Mouse (Mus musculus): ENCODE data around the gene Arhgef19. TPM values are rescaled to one million over a fixed set of nuclear protein-coding genes. Genes with fewer than 3 reads are reported as not detected.

The Arhgef19 gene
- polyA plus RNA-seq, 1 experiment from 2014 or later, result 18.9 TPM

GRCm38 (mm10) chr4:141304223-141304611 lies 64.9 kb downstream of the Arhgef19 start:
- Histone ChIP-seq H3K4me3 (replicated peaks; ENCODE audit: low read length) (peak overlapping the region; percentile 76), H3K4me2 (ENCODE audit: low read depth, low read length) (peak overlapping the region; percentile 87), H3K9ac (ENCODE audit: low read length) (no peak overlapping the region), H3K36me3 (ENCODE audit: control insufficient read depth, insufficient read depth, low read length) (no peaks in the 10 kb centered on the region), H3K27ac (ENCODE audit: low read length) (no peak overlapping the region), H3K9me3 (replicated peaks; ENCODE audit: control insufficient read depth, low read length) (no peaks in the 10 kb centered on the region), H3K4me1 (ENCODE audit: control insufficient read depth, insufficient read depth, low read length) (peaks cover 31% of the 10 kb centered on the region), H3K27me3 (ENCODE audit: control insufficient read depth, insufficient read depth, low read length) (peaks cover 5% of the 10 kb centered on the region; the same call in 1 of the 2 replicates)
- no peak for ATAC-seq (ENCODE audit: insufficient read depth, low FRiP score)
- 74% methylated on average over 4 of the region's 4 CpGs for WGBS

- ATAC-seq (ENCODE audit: insufficient read depth, low FRiP score), result no peak
- 54% methylated on average over 8 of the region's 8 CpGs for WGBS
- Histone ChIP-seq H3K27ac (ENCODE audit: low read length) (no peak overlapping the region), H3K4me1 (ENCODE audit: control insufficient read depth, insufficient read depth, low read length) (peaks cover 47% of the 10 kb centered on the region), H3K36me3 (ENCODE audit: control insufficient read depth, insufficient read depth, low read length) (no peaks in the 10 kb centered on the region), H3K9me3 (replicated peaks; ENCODE audit: control insufficient read depth, low read length) (no peaks in the 10 kb centered on the region), H3K27me3 (ENCODE audit: control insufficient read depth, insufficient read depth, low read length) (peaks cover 5% of the 10 kb centered on the region; the same call in 1 of the 2 replicates), H3K4me3 (replicated peaks; ENCODE audit: low read length) (no peak overlapping the region), H3K9ac (ENCODE audit: low read length) (peak overlapping the region; percentile 23; the same call in 1 of the 2 replicates), H3K4me2 (ENCODE audit: low read depth, low read length) (0 out of 2 replicates have a peak overlapping the region, but pooled peaks have one; percentile 4)
These were observed 66.8 kb downstream of the Arhgef19 start for GRCm38 (mm10) chr4:141306057-141306456.

Other genes starting within 250 kb of the Arhgef19 start
- 423 and 500 TPM in 2 replicates for gene Mfap2, start 229.1 kb upstream of the Arhgef19 start, polyA plus RNA-seq (2015; fragmentation: Nextera tagmentation; extraction: Ambion mirVana)
- gene Crocc, start 178.9 kb upstream of the Arhgef19 start, polyA plus RNA-seq (2015; fragmentation: Nextera tagmentation; extraction: Ambion mirVana), result 2.8 and 3.0 TPM in 2 replicates
- gene Necap2, start 161.1 kb upstream of the Arhgef19 start, polyA plus RNA-seq (2015; fragmentation: Nextera tagmentation; extraction: Ambion mirVana), result 97.5 and 102 TPM in 2 replicates
- 0.08 TPM in 1 of 2 replicates, not detected in the other for gene Spata21, start 151.2 kb upstream of the Arhgef19 start, polyA plus RNA-seq (2015; fragmentation: Nextera tagmentation; extraction: Ambion mirVana)
- 51.6 and 53.0 TPM in 2 replicates for gene Szrd1, start 99.7 kb upstream of the Arhgef19 start, polyA plus RNA-seq (2015; fragmentation: Nextera tagmentation; extraction: Ambion mirVana)
- gene Fbxo42, start 91.6 kb upstream of the Arhgef19 start, polyA plus RNA-seq (2015; fragmentation: Nextera tagmentation; extraction: Ambion mirVana), result 18.3 and 22.0 TPM in 2 replicates
- gene Rsg1, start 25.5 kb upstream of the Arhgef19 start, polyA plus RNA-seq (2015; fragmentation: Nextera tagmentation; extraction: Ambion mirVana), result 5.5 and 5.6 TPM in 2 replicates
- gene Epha2, start 61.7 kb downstream of the Arhgef19 start, polyA plus RNA-seq (2015; fragmentation: Nextera tagmentation; extraction: Ambion mirVana), result 9.5 and 12.1 TPM in 2 replicates
- 3.0 and 3.5 TPM in 2 replicates for gene Fam131c, start 128.7 kb downstream of the Arhgef19 start, polyA plus RNA-seq (2015; fragmentation: Nextera tagmentation; extraction: Ambion mirVana)
- 0.17 TPM in 1 of 2 replicates, not detected in the other for gene Clcnka, start 159.2 kb downstream of the Arhgef19 start, polyA plus RNA-seq (2015; fragmentation: Nextera tagmentation; extraction: Ambion mirVana)
- not detected in 2 replicates for gene Clcnkb, start 176.5 kb downstream of the Arhgef19 start, polyA plus RNA-seq (2015; fragmentation: Nextera tagmentation; extraction: Ambion mirVana)
- 5.6 and 5.8 TPM in 2 replicates for gene Hspb7, start 181.3 kb downstream of the Arhgef19 start, polyA plus RNA-seq (2015; fragmentation: Nextera tagmentation; extraction: Ambion mirVana)
- not detected in 2 replicates for gene Srarp, start 196.6 kb downstream of the Arhgef19 start, polyA plus RNA-seq (2015; fragmentation: Nextera tagmentation; extraction: Ambion mirVana)
- 31.8 and 35.6 TPM in 2 replicates for gene Zbtb17, start 205.2 kb downstream of the Arhgef19 start, polyA plus RNA-seq (2015; fragmentation: Nextera tagmentation; extraction: Ambion mirVana)

All from stomach, embryonic 16.5 days (tissue).